Mouse (Mus musculus) cerebellum, postnatal 14 days (tissue): Measurements from ENCODE around the gene Kcnj6.

ENCODE experiments used
- DNase-seq, 2 experiments: peaks; one replicate each; pipeline ENCODE4 v3.0.0; 2021; ENCODE audit warnings: mixed read lengths in 2 of 2

The Kcnj6 gene

DNA sequence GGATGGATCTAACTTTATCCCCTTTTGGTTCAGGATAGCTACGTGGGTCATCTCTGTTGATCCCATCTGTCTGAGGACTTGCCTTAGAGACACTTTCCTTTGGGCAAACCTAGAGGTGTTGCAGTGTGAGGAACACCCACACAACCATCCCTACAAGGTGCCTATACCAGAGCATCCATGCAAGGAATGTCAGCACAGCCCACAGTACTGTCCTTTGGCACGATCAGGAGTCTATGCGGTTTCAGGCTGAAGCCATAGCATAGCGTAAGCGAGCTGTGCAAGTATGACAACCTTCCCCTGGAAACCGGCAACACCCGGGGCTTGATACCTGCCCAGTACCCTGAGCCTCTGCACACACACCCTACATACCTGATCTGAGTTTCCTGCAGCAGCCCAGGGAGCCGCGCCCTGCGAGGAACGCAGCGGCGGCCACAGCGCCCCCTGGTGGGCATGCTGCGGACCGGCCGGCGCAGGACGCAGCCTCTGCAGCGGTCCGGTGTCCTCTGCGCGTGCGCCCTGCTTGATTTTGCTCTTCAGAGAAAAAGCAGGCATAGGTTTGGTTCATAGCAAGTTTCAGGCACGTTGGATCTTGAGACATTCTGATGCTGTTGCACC, 283.9 kb downstream of the Kcnj6 start:
- DNase-seq: peak; percentile 89 to 90

GRCm38 (mm10) chr16:94701971-94702370, 295.5 kb downstream of the Kcnj6 start:
- DNase-seq: no peak

DNA sequence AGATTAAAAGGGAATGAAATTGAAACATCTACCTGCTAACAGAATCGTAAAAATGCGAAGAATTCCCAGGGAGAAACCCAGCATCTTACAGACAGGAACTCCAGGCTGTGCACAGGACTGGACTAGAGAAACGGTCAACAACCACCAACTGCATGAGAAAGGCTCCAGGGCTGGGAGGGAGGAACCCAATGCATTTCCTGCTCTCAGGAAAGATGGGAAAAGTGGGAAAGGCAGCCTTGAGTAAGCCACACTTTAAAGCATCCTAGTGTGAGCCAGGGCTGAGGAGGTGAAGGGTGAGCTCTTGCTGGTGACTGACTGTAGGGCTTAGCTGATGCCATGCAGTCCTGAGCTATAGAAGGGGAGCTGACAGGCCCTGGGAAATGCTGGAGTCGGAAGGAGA, 296.4 kb downstream of the Kcnj6 start:
- DNase-seq: no peak
